Mouse (Mus musculus): ENCODE results near the gene Chat.

- TF ChIP-seq CTCF (IDR thresholded peaks at IDR 0.05) (no peak), EP300 (IDR thresholded peaks at IDR 0.05) (no peak)
These were observed 26.7 kb upstream of the Chat start for GRCm38 (mm10) chr14:32492521-32492920.

Data from lung, postnatal 0 days (tissue).